Mouse (Mus musculus) NIH3T3 (cell line): ENCODE data around the gene Zswim3.
"Not testable (repeated sequence)": the region's sequence is repeated elsewhere in the genome, so short reads cannot be mapped to it uniquely, and the experiment has no call there.

Source experiments
- DNase-seq: peaks from one replicate; pipeline ENCODE4 v3.0.0-alpha.2; 2012; ENCODE audit warnings: low read depth

Gene Zswim3

GRCm38 (mm10) chr2:164855572-164855971, 50.7 kb downstream of the Zswim3 start:
- not testable (repeated sequence) for DNase-seq

- DNase-seq = peak; percentile 22
Measured at GRCm38 (mm10) chr2:164856309-164857100, 51.6 kb downstream of the Zswim3 start.

- peak; percentile 83 for DNase-seq
Measured at GRCm38 (mm10) chr2:164857101-164857821, 52.4 kb downstream of the Zswim3 start, which contains the start of gene Pltp. Pltp (minus strand) TSS chr2:164857711.

- no peak for DNase-seq
Measured at GRCm38 (mm10) chr2:164857842-164858553, 53.1 kb downstream of the Zswim3 start.

- peak; percentile 45 for DNase-seq
Measured at GRCm38 (mm10) chr2:164859155-164859554, 54.3 kb downstream of the Zswim3 start.

- peak; percentile 34 for DNase-seq
Measured at GRCm38 (mm10) chr2:164859640-164860432, 54.9 kb downstream of the Zswim3 start.

GRCm38 (mm10) chr2:164861094-164861493, 56.2 kb downstream of the Zswim3 start:
- DNase-seq = no peak

GRCm38 (mm10) chr2:164862179-164862861, 57.4 kb downstream of the Zswim3 start:
- DNase-seq = peak; percentile 89

- not testable (repeated sequence) for DNase-seq
Measured at GRCm38 (mm10) chr2:164863411-164863810, 58.5 kb downstream of the Zswim3 start.

- no peak for DNase-seq
Measured at GRCm38 (mm10) chr2:164864593-164864992, 59.7 kb downstream of the Zswim3 start.

- DNase-seq = peak; percentile 70
Measured at GRCm38 (mm10) chr2:164866741-164867551, 62.0 kb downstream of the Zswim3 start.

- DNase-seq = peak; percentile 48
Measured at GRCm38 (mm10) chr2:164867566-164867965, 62.7 kb downstream of the Zswim3 start.

GRCm38 (mm10) chr2:164868491-164868890, 63.6 kb downstream of the Zswim3 start:
- no peak for DNase-seq
